Mouse (Mus musculus): ENCODE results near the gene Mars2.

Mars2 gene

DNA sequence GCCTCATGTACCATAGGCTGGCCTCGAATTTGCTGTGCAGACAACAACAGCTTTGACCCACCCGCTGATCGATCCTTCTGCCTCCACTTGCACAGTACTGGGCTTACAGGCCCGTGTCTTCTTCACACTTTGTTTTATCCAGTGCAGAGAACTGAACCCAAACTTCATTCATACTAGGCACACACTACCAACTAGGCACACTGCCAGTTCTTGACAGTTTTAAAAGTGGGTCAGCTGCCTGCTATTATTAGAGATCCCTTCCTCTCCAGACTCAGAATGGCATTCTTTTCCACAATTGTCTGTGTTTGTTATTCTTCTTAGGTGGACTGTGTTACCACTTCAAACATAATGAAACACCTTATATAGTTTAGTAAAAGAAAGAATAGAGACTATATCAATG is 15.6 kb upstream of the Mars2 start:
- WGBS, result 35% methylated on average over 4 of the region's 4 CpGs

DNA sequence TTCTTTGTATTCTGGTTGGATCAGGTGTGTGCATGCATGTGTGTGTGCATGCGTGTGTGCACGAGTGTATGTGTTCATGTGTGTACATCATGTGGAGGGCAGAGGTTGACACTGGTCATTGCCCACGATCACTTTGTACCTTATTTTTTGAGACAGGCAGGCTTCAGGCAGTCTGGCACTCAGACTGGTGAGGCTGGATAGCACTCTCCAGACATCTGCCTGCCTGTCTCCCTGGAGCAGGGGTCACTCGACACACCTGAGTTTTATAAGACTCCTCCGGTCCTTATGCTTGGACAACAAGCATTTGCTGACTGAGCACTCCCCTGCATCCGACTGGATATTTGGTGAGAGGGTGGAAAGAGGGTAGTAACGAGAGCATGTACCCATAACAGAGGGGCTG is 14.0 kb upstream of the Mars2 start:
- WGBS, result 92% methylated on average over 7 of the region's 7 CpGs

DNA sequence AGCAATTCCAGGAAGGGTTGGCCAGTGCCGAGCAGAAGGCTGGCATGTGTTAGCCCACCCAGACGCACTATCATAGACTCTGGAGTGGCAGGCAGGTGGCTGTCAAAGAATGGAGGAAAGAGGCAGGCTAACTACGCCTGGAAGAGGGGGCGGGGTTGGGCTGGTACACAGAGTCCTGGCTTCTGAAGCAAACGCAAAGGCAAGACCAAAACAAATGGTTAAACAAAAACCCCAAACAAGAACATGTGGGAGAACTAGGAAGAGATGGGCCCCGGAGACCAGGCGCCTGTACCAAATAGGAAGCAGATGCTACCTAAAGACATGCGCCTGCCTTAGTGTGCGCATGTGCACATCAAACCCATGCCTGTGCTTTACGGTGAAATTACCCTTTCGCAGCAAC is 12.9 kb upstream of the Mars2 start:
- WGBS, result 58% methylated on average over 11 of the region's 11 CpGs

DNA sequence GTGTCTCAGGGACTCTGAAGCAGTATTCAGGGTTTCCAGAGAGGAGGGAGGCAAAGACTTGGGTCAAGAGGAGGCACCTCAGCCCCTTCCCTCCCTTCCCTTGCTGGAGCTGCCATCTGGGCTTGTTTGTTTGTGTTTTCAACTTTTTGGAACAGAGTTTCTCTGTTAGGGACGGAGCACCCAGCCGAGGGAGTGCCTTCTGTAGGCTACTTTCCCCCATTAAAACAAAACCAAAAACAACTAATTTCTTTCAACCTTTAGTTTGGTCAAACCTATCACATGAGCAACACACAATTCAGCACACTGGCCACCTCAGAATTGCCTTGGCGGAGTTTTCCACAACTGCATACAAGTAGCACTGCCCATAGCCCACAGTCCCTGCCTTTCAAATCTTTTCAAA is 11.6 kb upstream of the Mars2 start:
- WGBS, result 51% methylated on average over 3 of the region's 3 CpGs

DNA sequence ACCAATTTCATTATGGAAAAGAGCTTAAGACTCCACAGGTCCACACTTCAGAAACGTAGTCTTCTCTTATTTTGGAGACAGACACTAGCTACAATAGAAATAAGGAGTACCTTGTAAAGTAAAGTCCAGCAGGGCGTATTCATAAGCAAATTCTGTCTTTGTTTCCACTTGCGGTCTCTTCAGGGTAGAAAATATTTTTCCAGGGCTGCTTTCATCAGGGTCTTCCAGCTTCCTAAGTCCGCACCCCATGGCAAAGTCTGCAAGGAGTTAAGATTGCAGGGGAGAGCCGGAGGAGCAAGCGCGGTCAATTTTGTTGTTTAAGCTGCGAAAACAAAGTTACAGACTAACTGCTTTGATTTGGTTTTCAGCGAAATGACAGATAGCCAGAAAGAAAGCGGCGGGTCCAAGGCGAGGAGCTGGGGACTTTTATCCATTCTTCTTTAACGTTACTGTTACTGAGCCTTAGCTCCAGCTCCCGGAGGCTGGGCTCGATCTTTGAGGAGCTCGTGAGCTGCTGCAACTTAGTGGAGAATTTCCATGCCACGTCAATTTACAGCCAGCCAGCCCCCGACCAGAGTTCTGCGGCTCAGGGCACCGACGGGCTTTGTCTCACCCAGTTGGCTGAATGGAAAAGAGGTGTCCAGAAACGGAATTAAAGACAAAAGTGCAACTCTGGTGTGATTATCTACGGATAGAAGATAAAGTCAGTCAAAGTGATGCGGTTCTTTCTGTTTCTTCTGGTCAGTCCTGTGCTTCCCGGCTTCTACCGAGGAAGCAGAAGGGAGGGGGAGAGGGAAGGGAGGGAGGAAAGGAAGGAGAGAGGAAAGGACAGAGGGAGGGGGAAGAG is 10.7 kb upstream of the Mars2 start, which contains the start of gene Rftn2:
Gene Rftn2 (minus strand): TSS at position 772 of the 847 bp plus-strand sequence.
- WGBS, result 6% methylated on average over 26 of the region's 26 CpGs

DNA sequence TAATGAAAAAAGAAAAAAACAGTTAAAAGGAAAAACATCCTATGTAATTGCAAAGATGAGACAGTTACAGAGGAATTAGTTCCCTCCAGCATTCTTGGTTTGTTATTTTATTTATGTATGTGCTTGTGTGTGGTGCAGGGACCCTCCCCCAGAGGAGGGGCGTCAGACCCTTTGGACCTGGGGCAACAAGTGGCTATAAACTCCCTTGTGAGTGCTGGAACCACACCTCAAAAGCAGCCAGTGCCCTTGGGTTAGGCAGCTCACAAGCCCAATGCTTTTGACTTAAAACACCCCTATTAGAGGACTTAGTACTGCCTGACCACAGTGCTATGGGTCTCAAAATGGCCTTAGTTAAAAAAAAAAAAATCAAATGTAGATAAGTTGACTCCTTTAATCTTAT is 9.6 kb upstream of the Mars2 start:
- WGBS, result 46% methylated on average over 1 of the region's 1 CpGs

DNA sequence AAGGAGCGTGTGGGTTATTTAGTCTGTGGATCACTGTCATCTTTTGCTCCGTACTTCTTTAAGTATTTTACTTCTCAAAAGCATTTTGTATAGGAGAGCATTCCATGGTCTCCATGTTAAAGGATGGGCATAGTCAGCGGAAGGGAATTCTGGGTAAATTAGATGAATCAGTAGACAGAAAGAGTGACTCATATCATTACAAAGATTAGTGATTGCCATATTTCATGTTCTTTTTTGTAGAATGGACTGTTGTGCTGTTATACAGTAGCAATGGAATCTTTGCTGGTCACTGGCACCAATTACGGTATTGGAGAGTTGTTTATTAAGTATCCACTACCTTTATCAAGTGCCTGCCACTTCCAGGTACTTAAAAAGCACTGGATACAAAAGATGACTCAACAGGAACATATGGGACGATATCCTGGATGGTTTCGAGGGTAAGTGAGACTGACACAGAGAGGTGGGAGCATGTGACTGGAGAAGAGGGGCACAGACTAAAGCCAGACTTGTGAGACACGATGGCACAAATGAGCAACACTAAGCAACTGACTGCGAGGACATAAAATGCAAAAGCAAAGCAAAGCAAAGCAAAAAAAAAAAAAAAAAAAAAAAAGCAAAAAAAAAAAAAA is 8.6 kb upstream of the Mars2 start:
- 87% methylated on average over 8 of the region's 8 CpGs for WGBS

DNA sequence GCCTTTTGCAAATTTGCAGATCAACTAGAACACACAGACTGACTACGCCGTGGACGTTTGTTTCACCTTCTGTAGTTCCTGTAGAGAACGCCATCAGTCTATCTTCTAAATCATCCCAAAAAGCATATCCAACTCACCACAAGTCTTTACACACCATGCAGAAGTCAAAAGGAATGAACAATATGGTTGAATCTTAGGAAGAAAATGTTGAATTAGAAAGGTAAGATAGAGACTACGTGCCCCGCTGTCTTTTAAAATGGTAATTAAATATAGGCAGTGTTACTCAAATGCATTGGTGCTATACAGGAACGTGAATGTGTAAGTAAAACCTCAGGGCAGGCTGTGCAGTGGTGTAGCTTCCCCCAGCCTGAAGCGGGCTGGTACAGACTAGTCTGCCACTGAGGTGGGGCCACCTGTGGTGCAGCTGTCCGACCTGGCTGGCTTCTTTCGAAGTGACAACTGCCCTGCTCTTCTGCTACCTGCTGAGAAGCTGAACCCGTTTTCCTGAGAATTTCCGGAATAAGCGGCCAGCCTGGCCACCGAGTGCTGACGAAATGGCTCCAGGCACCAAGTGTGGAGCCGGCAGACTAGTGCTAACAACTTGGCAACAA is 2.0 kb upstream of the Mars2 start:
- 55% methylated on average over 16 of the region's 16 CpGs for WGBS

DNA sequence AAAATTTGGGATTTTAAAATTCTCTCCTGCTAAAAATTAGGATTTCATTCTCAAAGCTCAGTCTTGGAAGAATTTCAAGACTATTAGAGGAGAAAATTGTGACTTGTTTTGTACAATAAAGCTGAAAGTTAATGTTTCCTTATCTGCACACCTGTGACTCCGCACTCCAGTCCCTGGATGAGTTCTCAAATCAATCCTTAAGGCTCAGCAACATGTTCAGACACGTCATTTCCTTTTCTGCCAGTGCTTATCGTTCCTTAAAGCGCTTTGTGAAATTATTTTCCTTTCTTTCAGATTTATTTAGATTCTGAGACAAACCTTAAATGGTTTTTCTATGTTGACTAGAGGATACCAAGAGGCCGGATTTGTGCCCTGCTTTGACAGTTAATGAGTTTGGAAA is 490 bp upstream of the Mars2 start:
- 25% methylated on average over 5 of the region's 5 CpGs for WGBS

DNA sequence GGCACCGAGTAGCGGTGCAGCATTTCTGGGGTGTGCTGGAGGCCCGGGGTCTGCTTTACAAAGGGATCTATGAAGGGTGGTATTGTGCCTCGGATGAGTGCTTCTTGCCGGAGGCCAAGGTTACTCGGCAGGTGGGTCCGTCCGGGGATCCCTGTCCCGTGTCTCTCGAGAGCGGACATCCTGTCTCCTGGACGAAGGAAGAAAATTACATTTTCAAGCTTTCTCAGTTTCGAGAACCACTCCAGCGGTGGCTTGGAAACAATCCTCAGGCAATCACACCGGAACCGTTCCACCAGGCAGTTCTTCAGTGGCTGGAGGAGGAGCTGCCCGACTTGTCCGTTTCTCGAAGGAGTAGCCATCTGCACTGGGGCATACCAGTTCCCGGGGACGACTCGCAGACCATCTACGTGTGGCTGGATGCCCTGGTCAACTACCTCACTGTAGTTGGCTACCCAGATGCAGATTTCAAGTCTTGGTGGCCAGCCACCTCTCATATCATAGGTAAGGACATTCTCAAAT is 725 bp downstream of the Mars2 start:
- WGBS, result under 1% methylated on average over 23 of the region's 23 CpGs

DNA sequence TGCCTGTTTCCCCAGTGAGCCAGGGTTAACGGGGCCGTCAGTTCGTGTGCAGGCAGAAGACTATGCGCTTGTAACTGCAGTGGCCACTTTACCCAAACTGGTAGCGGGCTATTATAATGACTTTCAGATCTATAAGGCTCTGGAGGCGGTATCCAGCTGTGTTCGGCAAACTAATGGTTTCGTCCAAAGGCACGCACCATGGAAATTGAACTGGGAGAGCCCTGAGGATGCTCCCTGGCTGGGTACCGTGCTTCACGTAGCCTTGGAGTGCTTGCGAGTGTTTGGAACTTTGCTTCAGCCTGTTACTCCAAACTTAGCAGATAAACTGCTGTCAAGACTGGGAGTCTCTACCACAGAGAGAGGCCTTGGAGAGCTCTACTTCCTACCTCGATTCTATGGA is 1.5 kb downstream of the Mars2 start:
- WGBS, result 6% methylated on average over 13 of the region's 13 CpGs

DNA sequence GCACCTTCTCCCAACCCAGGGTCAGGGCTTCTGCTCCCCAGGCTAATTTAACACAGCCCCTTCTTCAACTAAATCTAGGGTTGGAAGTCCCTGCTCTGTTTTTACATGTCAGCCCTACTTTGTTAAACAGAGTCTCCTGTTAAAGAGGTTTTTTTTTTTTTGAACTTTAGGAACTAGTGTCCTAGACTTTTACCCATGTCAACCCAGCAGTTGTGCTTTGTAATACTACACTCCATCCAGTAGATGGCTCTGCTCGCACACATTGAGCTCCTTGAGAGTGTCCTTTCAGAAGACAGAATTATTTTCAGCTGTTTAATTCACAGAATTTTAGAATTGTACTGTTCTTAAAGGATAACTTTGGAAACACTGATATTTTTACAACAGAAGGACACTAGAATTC is 2.3 kb downstream of the Mars2 start:
- WGBS, result 5% methylated on average over 1 of the region's 1 CpGs

DNA sequence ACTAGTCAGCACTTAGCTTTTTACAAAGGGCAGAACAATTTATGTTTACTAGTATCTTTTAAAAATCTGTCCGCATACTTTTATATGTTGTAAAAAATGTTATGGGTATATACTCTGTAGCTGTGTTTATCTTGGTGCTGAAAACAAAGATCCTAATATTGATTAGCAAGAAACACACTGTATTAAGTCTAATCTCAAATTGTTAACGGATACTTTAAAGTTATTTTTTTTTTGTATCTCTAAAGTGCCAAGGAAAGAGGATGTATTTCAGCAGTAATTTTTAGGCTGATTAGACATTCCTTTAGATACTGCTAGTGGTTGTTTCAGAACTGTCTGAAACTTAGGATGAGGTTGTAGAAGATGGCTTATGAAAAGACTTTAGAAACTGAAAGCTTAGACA is 9.4 kb downstream of the Mars2 start:
- WGBS, result 86% methylated on average over 2 of the region's 2 CpGs

DNA sequence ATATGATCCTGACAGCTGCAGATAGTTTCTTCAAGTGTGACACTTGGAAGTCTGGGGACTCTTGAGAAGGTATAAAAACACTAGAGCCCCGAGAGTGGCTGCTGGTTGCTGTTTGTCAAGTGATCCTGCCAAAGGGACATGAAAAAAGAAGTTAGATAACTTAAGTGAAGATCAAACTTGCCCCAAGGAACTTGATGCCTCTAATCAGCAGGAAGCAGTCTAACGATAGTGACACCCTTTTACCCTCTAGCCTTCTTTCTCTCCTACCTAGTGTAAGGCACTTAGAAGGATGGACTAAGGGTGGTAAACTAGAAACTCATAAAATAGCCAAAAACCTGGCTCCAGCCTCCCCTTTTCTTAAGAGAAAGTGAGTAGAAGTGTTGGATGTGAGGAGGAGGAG is 27.4 kb downstream of the Mars2 start:
- 85% methylated on average over 2 of the region's 2 CpGs for WGBS

DNA sequence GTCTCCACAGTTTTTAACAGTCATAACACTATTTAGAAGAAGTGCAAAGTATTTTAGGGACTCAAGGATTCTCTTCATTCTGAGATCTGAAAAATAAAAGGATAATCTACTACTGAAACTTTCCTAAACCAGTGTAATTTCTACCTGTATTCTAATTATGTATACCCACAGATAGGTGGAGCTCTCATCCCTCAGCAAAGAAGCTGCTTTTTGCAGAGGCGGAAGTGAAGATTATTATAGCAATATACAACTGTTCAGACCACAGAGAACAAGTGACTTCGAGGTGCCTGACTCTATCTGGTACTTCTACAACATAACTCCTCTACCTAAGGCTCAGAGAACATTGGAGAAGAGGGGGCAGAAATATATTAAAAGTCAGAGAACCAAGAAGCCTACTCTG is 28.5 kb downstream of the Mars2 start:
- WGBS, result 64% methylated on average over 2 of the region's 2 CpGs

DNA sequence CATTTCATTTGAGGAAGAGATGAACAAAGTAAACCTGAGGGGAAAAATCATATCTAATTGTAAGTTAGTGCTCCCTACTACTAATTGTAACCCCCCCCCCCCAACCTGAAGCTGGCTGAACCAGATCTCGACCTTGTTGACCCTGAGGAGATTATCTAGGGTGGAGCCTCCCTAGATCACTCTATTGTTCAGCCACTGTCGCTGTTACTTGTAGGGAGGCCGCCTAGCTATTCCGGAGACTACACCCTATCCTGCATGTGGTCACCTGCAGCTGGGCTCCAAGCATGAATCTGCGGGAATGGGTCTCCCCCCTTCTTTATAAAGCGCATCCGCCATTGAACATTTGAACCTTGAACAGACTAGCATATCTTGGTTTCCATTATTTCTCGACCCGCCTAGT is 42.1 kb downstream of the Mars2 start:
- WGBS, result 81% methylated on average over 9 of the region's 9 CpGs

All from cerebral cortex, adult 2 months (tissue).